Mouse (Mus musculus) stomach, postnatal 0 days (tissue): ENCODE data around the gene Itpk1.

Experiments used
- CTCF ChIP-seq: IDR thresholded peaks from 2 replicates; pipeline ENCODE4 v1.5.1; 2016; ENCODE audit warnings: antibody characterized with exemption, low read depth, mild to moderate bottlenecking, moderate library complexity
- EP300 ChIP-seq: optimal IDR thresholded peaks from 2 replicates; pipeline ENCODE3; 2016; ENCODE audit warnings: antibody characterized with exemption

DNA sequence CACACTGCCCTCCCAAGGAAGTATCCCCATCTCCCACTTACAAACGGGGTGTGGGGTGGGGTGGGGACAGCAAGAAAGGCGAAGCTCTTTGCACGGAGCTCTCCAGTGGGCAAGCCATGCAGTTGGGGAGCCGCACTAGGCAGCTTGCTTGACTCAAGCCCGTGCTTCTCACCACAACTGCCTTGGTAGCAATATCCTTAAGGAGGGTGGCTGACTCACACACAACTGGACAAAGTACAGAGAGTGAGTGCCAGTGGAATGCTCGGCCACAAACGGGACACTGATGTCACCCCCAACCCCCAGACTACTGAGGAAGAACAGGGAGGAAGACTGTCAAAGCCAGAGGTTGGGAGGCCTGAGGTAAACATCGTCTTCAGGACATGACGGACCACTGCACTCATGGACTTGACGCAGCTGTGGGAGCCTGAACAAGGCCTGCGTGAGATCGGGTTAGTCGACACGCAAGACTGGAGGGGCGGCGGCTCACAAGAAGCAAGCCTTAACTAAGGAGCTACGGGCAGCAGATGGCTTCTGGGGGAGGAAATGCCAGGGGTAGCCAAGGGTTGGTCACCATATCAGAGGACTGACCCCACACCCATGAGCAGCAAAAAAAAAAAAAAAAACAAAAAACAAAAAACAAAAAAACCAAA, 113.9 kb downstream of the Itpk1 start:
- TF ChIP-seq CTCF, result no peak
- TF ChIP-seq EP300, result no peak
